Mouse (Mus musculus) urinary bladder, postnatal 25 days (tissue): ENCODE measurements around the gene Nme7.

ENCODE experiments used
- DNase-seq: peaks from one replicate; pipeline ENCODE4 v3.0.0; 2022; ENCODE audit warnings: low spot score

Gene Nme7

GRCm38 (mm10) chr1:164460921-164461697 lies 157.2 kb downstream of the Nme7 start:
- no peak for DNase-seq

GRCm38 (mm10) chr1:164461726-164462125 lies 157.8 kb downstream of the Nme7 start:
- DNase-seq = no peak

GRCm38 (mm10) chr1:164467406-164467805 lies 163.5 kb downstream of the Nme7 start:
- no peak for DNase-seq

GRCm38 (mm10) chr1:164468329-164468728 lies 164.4 kb downstream of the Nme7 start:
- DNase-seq = no peak

GRCm38 (mm10) chr1:164470985-164471384 lies 167.1 kb downstream of the Nme7 start:
- DNase-seq = no peak

GRCm38 (mm10) chr1:164471632-164472031 lies 167.7 kb downstream of the Nme7 start:
- DNase-seq = no peak

GRCm38 (mm10) chr1:164473398-164473797 lies 169.5 kb downstream of the Nme7 start:
- no peak for DNase-seq

GRCm38 (mm10) chr1:164474310-164474709 lies 170.4 kb downstream of the Nme7 start:
- DNase-seq = no peak

GRCm38 (mm10) chr1:164474778-164475511 lies 171.0 kb downstream of the Nme7 start:
- no peak for DNase-seq

- DNase-seq = no peak
These were observed 172.0 kb downstream of the Nme7 start for GRCm38 (mm10) chr1:164475895-164476294.

- no peak for DNase-seq
These were observed 177.1 kb downstream of the Nme7 start for GRCm38 (mm10) chr1:164480755-164481644.

- no peak for DNase-seq
These were observed 177.9 kb downstream of the Nme7 start for GRCm38 (mm10) chr1:164481645-164482354.

GRCm38 (mm10) chr1:164482833-164483232 lies 178.9 kb downstream of the Nme7 start:
- DNase-seq = no peak

GRCm38 (mm10) chr1:164483728-164484127 lies 179.8 kb downstream of the Nme7 start:
- DNase-seq = no peak
